Comparison of ENCODE assay signal across 15 mouse cellular contexts in genomic region chr4:64043893-64044292, GRCm38 (mm10). TPM values are rescaled to one million over a fixed set of nuclear protein-coding genes. Genes with fewer than 3 reads are reported as not detected.
DNase-seq lines count a peak whose midpoint lies in the region; ATAC-seq lines count a peak whose summit lies in the region.
"Had no signal": no experiment of that assay in that cellular context is flagged by ENCODE, and none has a peak within 500 bp of the region (broad histone marks: within the 10 kb centered on the region; RNA-seq: fewer than 3 reads in every experiment).

No protein-coding gene starts in this region.

- peaks cover 18% of the 10 kb centered on the region for H3K4me1 ChIP-seq in hindbrain, embryonic 14.5 days (replicated peaks; ENCODE audit: control insufficient read depth, insufficient read depth, low read length)
- peaks cover 13% of the 10 kb centered on the region for H3K4me1 ChIP-seq in hindbrain, embryonic 10.5 days (replicated peaks)
- peaks cover 22% of the 10 kb centered on the region; the same call in 1 of the 2 replicates for H3K4me1 ChIP-seq in limb, embryonic 12.5 days (replicated peaks)
- H3K4me1 ChIP-seq in limb, embryonic 10.5 days: peaks cover 24% of the 10 kb centered on the region; the same call in 1 of the 2 replicates
- peaks cover 19% of the 10 kb centered on the region for H3K4me1 ChIP-seq in embryonic facial prominence, embryonic 14.5 days (ENCODE audit: control insufficient read depth, insufficient read depth, low read length)
- H3K4me1 ChIP-seq in limb, embryonic 13.5 days: peaks cover 67% of the 10 kb centered on the region
- H3K4me1 ChIP-seq: liver, embryonic 13.5 days had no signal

- peaks cover 12% of the 10 kb centered on the region for H3K27me3 ChIP-seq in hindbrain, embryonic 14.5 days (ENCODE audit: control insufficient read depth, insufficient read depth, low read length)
- peaks cover 32% of the 10 kb centered on the region for H3K27me3 ChIP-seq in hindbrain, embryonic 10.5 days (ENCODE audit: insufficient read depth, poor library complexity, severe bottlenecking)
- H3K27me3 ChIP-seq in limb, embryonic 12.5 days: peaks cover 17% of the 10 kb centered on the region
- peaks cover 35% of the 10 kb centered on the region for H3K27me3 ChIP-seq in limb, embryonic 10.5 days (ENCODE audit: low read depth, poor library complexity, severe bottlenecking)
- H3K27me3 ChIP-seq in embryonic facial prominence, embryonic 14.5 days (replicated peaks; ENCODE audit: control insufficient read depth, insufficient read depth, low read length): no peaks in the 10 kb centered on the region
- peaks cover 9% of the 10 kb centered on the region for H3K27me3 ChIP-seq in limb, embryonic 13.5 days

- 88% methylated on average over 4 of the region's 4 CpGs for WGBS in hindbrain, embryonic 14.5 days
- 86% methylated on average over 4 of the region's 4 CpGs for WGBS in hindbrain, embryonic 10.5 days
- 77% methylated on average over 4 of the region's 4 CpGs for WGBS in limb, embryonic 12.5 days
- 90% methylated on average over 4 of the region's 4 CpGs for WGBS in limb, embryonic 10.5 days
- WGBS in embryonic facial prominence, embryonic 14.5 days: 33% methylated on average over 4 of the region's 4 CpGs
- 60% methylated on average over 4 of the region's 4 CpGs for whole genome bisulfite sequencing in limb, embryonic 13.5 days

- no peaks in the 10 kb centered on the region for H3K36me3 ChIP-seq in hindbrain, embryonic 14.5 days (replicated peaks; ENCODE audit: control insufficient read depth, insufficient read depth)
- no peaks in the 10 kb centered on the region for H3K36me3 ChIP-seq in hindbrain, embryonic 10.5 days
- H3K36me3 ChIP-seq in limb, embryonic 12.5 days: no peaks in the 10 kb centered on the region
- H3K36me3 ChIP-seq in limb, embryonic 10.5 days: no peaks in the 10 kb centered on the region
- H3K36me3 ChIP-seq in embryonic facial prominence, embryonic 14.5 days (ENCODE audit: control insufficient read depth, insufficient read depth, low read length): no peaks in the 10 kb centered on the region
- no peaks in the 10 kb centered on the region for H3K36me3 ChIP-seq in limb, embryonic 13.5 days
- H3K36me3 ChIP-seq: G1E; heart, embryonic 12.5 days; liver, embryonic 13.5 days had no signal

- no peak for DNase-seq in hindbrain, embryonic 14.5 days (ENCODE audit: low spot score)
- DNase-seq in hindbrain, embryonic 10.5 days (ENCODE audit: low spot score): no peak
- no peak for DNase-seq in limb, embryonic 10.5 days (ENCODE audit: low spot score)
- peak; percentile 24 for DNase-seq in embryonic facial prominence, embryonic 14.5 days (ENCODE audit: low spot score)
- no peak for DNase-seq in cerebellum, postnatal 4 days (ENCODE audit: low spot score in 2 of 2)
- DNase-seq: cerebellum, postnatal 25 days; heart, postnatal 4 days; kidney, adult 9 months; liver, embryonic 13.5 days; right cerebral cortex, adult 18-20 months; thymus, adult 2 months had no signal

- H3K9me3 ChIP-seq in hindbrain, embryonic 14.5 days (ENCODE audit: control insufficient read depth, low read length): no peaks in the 10 kb centered on the region
- no peaks in the 10 kb centered on the region for H3K9me3 ChIP-seq in hindbrain, embryonic 10.5 days
- H3K9me3 ChIP-seq in limb, embryonic 12.5 days: no peaks in the 10 kb centered on the region
- H3K9me3 ChIP-seq in limb, embryonic 10.5 days (replicated peaks): no peaks in the 10 kb centered on the region
- H3K9me3 ChIP-seq in embryonic facial prominence, embryonic 14.5 days (ENCODE audit: control insufficient read depth, low read length): no peaks in the 10 kb centered on the region
- no peaks in the 10 kb centered on the region for H3K9me3 ChIP-seq in limb, embryonic 13.5 days
- H3K9me3 ChIP-seq: heart, embryonic 12.5 days had no signal

- no peak overlapping the region for H3K27ac ChIP-seq in hindbrain, embryonic 14.5 days
- H3K27ac ChIP-seq in hindbrain, embryonic 10.5 days: no peak overlapping the region
- no peak overlapping the region for H3K27ac ChIP-seq in limb, embryonic 12.5 days
- H3K27ac ChIP-seq in limb, embryonic 10.5 days: no peak overlapping the region
- peak overlapping the region; percentile 1; the same call in 1 of the 2 replicates for H3K27ac ChIP-seq in embryonic facial prominence, embryonic 14.5 days (replicated peaks; ENCODE audit: low read depth, low read length)
- H3K27ac ChIP-seq in limb, embryonic 13.5 days: peak overlapping the region; percentile 28; the same call in 1 of the 2 replicates
- H3K27ac ChIP-seq: liver, embryonic 13.5 days had no signal

- peak overlapping the region; percentile 61 for H3K4me2 ChIP-seq in hindbrain, embryonic 14.5 days (replicated peaks)
- H3K4me2 ChIP-seq in limb, embryonic 12.5 days: 0 out of 2 replicates have a peak overlapping the region, but pooled peaks have one; percentile 74
- H3K4me2 ChIP-seq in embryonic facial prominence, embryonic 14.5 days (ENCODE audit: low read depth, low read length): peak overlapping the region; percentile 73
- H3K4me2 ChIP-seq in limb, embryonic 13.5 days (replicated peaks): peak overlapping the region; percentile 75
- H3K4me2 ChIP-seq: heart, embryonic 12.5 days; liver, embryonic 13.5 days had no signal

- H3K9ac ChIP-seq in hindbrain, embryonic 14.5 days: no peak overlapping the region
- H3K9ac ChIP-seq in limb, embryonic 12.5 days (replicated peaks): no peak overlapping the region
- no peak overlapping the region for H3K9ac ChIP-seq in embryonic facial prominence, embryonic 14.5 days (ENCODE audit: low read depth, low read length)
- no peak overlapping the region for H3K9ac ChIP-seq in limb, embryonic 13.5 days
- H3K9ac ChIP-seq: heart, embryonic 12.5 days; liver, embryonic 13.5 days had no signal

- H3K4me3 ChIP-seq in hindbrain, embryonic 14.5 days (replicated peaks; ENCODE audit: low read length): peak overlapping the region; percentile 31
- no peak overlapping the region for H3K4me3 ChIP-seq in hindbrain, embryonic 10.5 days
- H3K4me3 ChIP-seq in limb, embryonic 12.5 days (replicated peaks): no peak overlapping the region
- H3K4me3 ChIP-seq in limb, embryonic 10.5 days: no peak overlapping the region
- peak overlapping the region; percentile 49 for H3K4me3 ChIP-seq in embryonic facial prominence, embryonic 14.5 days (ENCODE audit: low read depth, low read length)
- H3K4me3 ChIP-seq in limb, embryonic 13.5 days: peak overlapping the region; percentile 50
- H3K4me3 ChIP-seq: heart, embryonic 12.5 days; liver, embryonic 13.5 days had no signal

- no peak for ATAC-seq in hindbrain, embryonic 14.5 days (ENCODE audit: low FRiP score)
- no peak for ATAC-seq in limb, embryonic 12.5 days (ENCODE audit: insufficient number of reproducible peaks, insufficient read depth, low FRiP score, low TSS enrichment, low read depth)
- ATAC-seq in embryonic facial prominence, embryonic 14.5 days (ENCODE audit: low read depth): no peak
- no peak for ATAC-seq in limb, embryonic 13.5 days (ENCODE audit: low FRiP score, low read depth)

RNA-seq across cellular contexts. Expression of gene Tnc, which starts 2.9 kb away (rescaled TPM):
- polyA plus RNA-seq in hindbrain, embryonic 14.5 days (2014; fragmentation: Nextera tagmentation; extraction: Ambion mirVana): 73.3 and 84.1 TPM in 2 replicates
- polyA plus RNA-seq in hindbrain, embryonic 10.5 days (2016; fragmentation: Nextera tagmentation; extraction: Ambion mirVana): 1.3 and 3.5 TPM in 2 replicates
- polyA plus RNA-seq in limb, embryonic 12.5 days (2016; fragmentation: Nextera tagmentation; extraction: Ambion mirVana): 28.1 and 34.0 TPM in 2 replicates
- 5.0 and 10.2 TPM in 2 replicates for polyA plus RNA-seq in limb, embryonic 10.5 days (2016; fragmentation: Nextera tagmentation; extraction: Ambion mirVana)
- 95.7 and 97.5 TPM in 2 replicates for polyA plus RNA-seq in embryonic facial prominence, embryonic 14.5 days (2014; fragmentation: Nextera tagmentation; extraction: Ambion mirVana)
- 51.8 and 65.4 TPM in 2 replicates for polyA plus RNA-seq in limb, embryonic 13.5 days (2015; fragmentation: Nextera tagmentation; extraction: Ambion mirVana)
- polyA plus RNA-seq: G1E had no signal

Comparison
In these comparisons a context has a peak if more than half of its experiments do, and no peak if none do; other contexts are left out.
1. H3K27ac ChIP-seq: peak in embryonic facial prominence, embryonic 14.5 days (single experiment) and limb, embryonic 13.5 days (single experiment); none in hindbrain, embryonic 14.5 days (single experiment), hindbrain, embryonic 10.5 days (single experiment), limb, embryonic 12.5 days (single experiment) and limb, embryonic 10.5 days (single experiment).
2. H3K4me3 ChIP-seq: peak in hindbrain, embryonic 14.5 days (single experiment), embryonic facial prominence, embryonic 14.5 days (single experiment) and limb, embryonic 13.5 days (single experiment); none in hindbrain, embryonic 10.5 days (single experiment), limb, embryonic 12.5 days (single experiment) and limb, embryonic 10.5 days (single experiment).
3. Peak in every context shown above with its lines, with median percentiles within 50 percentile points of each other: H3K4me2 ChIP-seq.